Mouse (Mus musculus): Measurements from ENCODE around the gene Parp4. TPM values are rescaled to one million over a fixed set of nuclear protein-coding genes. Genes with fewer than 3 reads are reported as not detected.

The Parp4 gene
- 2.1 and 3.0 TPM in 2 replicates for polyA plus RNA-seq (2021; fragmentation: Nextera tagmentation)
- long read RNA-seq, experiment 1, partial matches to known transcripts, result 5 of 6 reads
- long read RNA-seq, experiment 1, other reads (novel, unspliced or antisense), result 1 of 6 reads
- long read RNA-seq, experiment 2, partial matches to known transcripts, result 5 of 6 reads
- long read RNA-seq, experiment 2, other reads (novel, unspliced or antisense), result 1 of 6 reads

DNA sequence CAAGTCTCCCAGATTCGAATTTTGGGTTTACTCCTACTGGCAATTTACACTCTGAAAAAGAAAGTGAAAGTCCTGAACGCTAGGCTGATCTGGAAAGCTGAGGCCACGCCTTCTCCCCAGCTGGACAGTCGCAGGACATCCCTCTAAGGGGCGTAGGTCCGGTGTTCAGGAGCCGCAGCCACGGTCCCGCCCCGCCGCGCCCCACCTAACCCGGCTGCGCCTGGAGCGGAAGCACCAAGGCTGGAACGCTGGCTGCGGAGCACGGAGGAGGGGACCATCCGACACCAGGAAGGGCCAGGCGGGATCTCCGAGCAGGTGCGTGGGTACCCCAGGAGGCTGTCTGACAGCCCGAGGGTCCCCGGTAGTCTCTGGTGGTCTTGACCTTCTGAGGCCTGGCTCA lies at the start of gene Parp4, which contains the start of gene Cenpj:
Gene Parp4 (plus strand): TSS at position 204 of the 400 bp plus-strand sequence.
Gene Cenpj (minus strand): TSS at position 10 of the 400 bp plus-strand sequence.

DNA sequence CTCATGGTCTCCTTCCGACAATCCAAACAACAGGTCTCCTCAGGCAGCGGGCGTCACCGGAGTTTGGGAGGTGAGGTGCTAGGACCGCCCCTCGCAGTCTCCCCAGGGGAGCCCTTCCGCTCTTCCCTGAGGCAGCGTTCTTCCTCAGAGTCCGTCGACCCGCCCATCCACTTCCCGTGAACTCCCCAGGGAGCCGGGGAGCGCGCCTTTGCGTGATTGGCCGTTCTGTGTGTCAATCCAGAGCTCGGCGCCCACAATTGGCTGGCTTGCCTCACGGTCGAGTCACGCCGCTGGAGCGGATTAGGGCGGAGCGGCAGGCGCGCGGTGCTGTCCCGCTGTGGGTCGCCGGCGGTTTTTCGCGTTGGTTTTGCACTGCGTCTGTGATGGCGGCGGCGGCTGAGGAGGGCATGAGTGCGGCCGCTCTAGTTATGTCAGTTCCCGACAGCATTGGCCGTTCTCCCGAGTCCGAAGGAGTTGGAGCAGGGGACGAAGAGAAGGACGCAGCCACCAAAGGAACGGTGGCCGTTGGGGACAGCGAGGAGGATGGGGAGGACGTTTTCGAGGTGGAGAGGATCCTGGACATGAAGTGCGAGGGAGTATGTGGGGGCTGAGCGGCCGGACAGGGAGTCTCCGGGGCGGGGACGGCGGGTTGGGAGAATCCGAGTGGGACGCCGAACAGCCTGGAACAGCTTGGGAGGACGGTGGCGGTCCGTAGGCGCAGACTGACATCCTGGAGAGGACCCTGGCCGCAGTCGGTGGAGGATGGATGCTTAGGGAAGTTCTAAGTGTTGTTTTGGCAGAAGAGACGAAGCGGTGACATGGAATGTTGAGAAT lies 92.8 kb downstream of the Parp4 start, which contains the start of gene Mphosph8:
Gene Mphosph8 (plus strand): TSS at position 280 of the 834 bp plus-strand sequence.

Other genes starting within 250 kb of the Parp4 start
- not detected in 2 replicates for gene Atp12a, start 210.6 kb upstream of the Parp4 start, polyA plus RNA-seq (2021; fragmentation: Nextera tagmentation)
- gene Rnf17, start 173.0 kb upstream of the Parp4 start, polyA plus RNA-seq (2021; fragmentation: Nextera tagmentation), result 0.33 and 0.60 TPM in 2 replicates
- 0.64 and 1.2 TPM in 2 replicates for gene Cenpj, start 194 bp upstream of the Parp4 start, polyA plus RNA-seq (2021; fragmentation: Nextera tagmentation)
- 43.9 and 49.0 TPM in 2 replicates for gene Mphosph8, start 92.6 kb downstream of the Parp4 start, polyA plus RNA-seq (2021; fragmentation: Nextera tagmentation)
- 9.5 and 13.2 TPM in 2 replicates for gene Pspc1, start 202.7 kb downstream of the Parp4 start, polyA plus RNA-seq (2021; fragmentation: Nextera tagmentation)
- gene Zmym5, start 236.1 kb downstream of the Parp4 start, polyA plus RNA-seq (2021; fragmentation: Nextera tagmentation), result 11.6 and 12.0 TPM in 2 replicates